Mouse (Mus musculus) testis, adult 2 months (tissue): ENCODE data around the gene Nr2c2ap.

Experiments used
- CTCF ChIP-seq: fragments of 200-500 bp; IDR thresholded peaks from 2 replicates; pipeline ENCODE4 v1.5.1; 2012; ENCODE audit warnings: low read depth, mild to moderate bottlenecking, inconsistent platforms, low read length, moderate library complexity; ENCODE audit not compliant: control insufficient read depth, insufficient read depth, insufficient replicate concordance
- POLR2A ChIP-seq: fragments of 200-500 bp; IDR thresholded peaks from 2 replicates; pipeline ENCODE4 v1.6.1; 2012; ENCODE audit warnings: low read depth, mild to moderate bottlenecking, inconsistent platforms, low read length, moderate library complexity; ENCODE audit not compliant: control insufficient read depth

DNA sequence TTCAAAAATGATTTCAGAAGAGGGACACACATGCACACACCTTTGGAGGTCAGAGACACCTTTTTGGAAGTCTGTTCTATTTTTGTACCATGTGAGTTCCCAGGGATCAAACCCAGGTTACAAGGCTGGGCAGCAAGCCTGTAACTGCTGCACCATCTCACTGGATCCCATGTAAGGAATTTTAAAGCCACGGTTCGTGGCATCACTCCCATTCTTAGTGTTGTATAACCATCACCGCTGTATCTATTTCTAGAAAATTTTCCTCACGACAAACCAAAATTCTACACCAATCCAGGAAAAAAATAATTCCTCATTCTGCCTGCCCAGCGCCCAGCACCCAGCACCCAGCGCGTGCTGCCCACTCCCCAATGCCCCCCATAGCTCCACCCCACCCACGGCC lies 31.9 kb upstream of the Nr2c2ap start:
- TF ChIP-seq CTCF (no peak), POLR2A (no peak)
